Mouse (Mus musculus) heart, embryonic 14.5 days (tissue): Measurements from ENCODE around the gene Upb1. TPM values are rescaled to one million over a fixed set of nuclear protein-coding genes. Genes with fewer than 3 reads are reported as not detected.
A peak's percentile ranks its signal among the peaks of the same experiment; 100 is the strongest.
"Not testable (repeated sequence)": the region's sequence is repeated elsewhere in the genome, so short reads cannot be mapped to it uniquely, and the experiment has no call there.

Experiments used
- ATAC-seq: fragments of 200-750 bp; cut with Nextera tagmentation; 2 replicates; pipeline ENCODE4 v1.8.0; 2017; ENCODE audit warnings: low read depth, moderate TSS enrichment; ENCODE audit not compliant: insufficient number of reproducible peaks, insufficient read depth, low FRiP score
- H3K27ac ChIP-seq, 2 experiments: fragments of 200-500 bp in 1 of 2; fragments of 300-500 bp in 1 of 2; sonication (generic) in 1 of 2; replicated peaks in 1 of 2; 2 replicates each; pipeline ENCODE4 v1.5.1; 2012 to 2014; ENCODE audit warnings: low read depth in 2 of 2, low read length in 2 of 2, control low read depth in 1 of 2, mild to moderate bottlenecking in 1 of 2, mixed read lengths in 1 of 2; ENCODE audit not compliant: control insufficient read depth in 1 of 2, insufficient read depth in 1 of 2
- H3K27me3 ChIP-seq: fragments of 300-500 bp; sonication (generic); 2 replicates; pipeline ENCODE4 v1.6.1; 2014; ENCODE audit warnings: mild to moderate bottlenecking, low read length, control low read depth; ENCODE audit not compliant: control insufficient read depth, insufficient read depth
- H3K36me3 ChIP-seq: fragments of 300-500 bp; sonication (generic); 2 replicates; pipeline ENCODE4 v1.6.1; 2014; ENCODE audit warnings: mild to moderate bottlenecking, control low read depth, low read length, mixed read lengths; ENCODE audit not compliant: control insufficient read depth, insufficient read depth
- H3K4me1 ChIP-seq, 2 experiments: fragments of 200-500 bp in 1 of 2; fragments of 300-500 bp in 1 of 2; sonication (generic) in 1 of 2; 2 replicates each; pipeline ENCODE4 v1.6.1; 2012 to 2014; ENCODE audit warnings: low read length in 2 of 2, control low read depth in 1 of 2, mixed read lengths in 1 of 2; ENCODE audit not compliant: control insufficient read depth in 2 of 2, insufficient read depth in 2 of 2
- H3K4me2 ChIP-seq: fragments of 300-500 bp; sonication (generic); 2 replicates; pipeline ENCODE4 v1.6.1; 2014; ENCODE audit warnings: mild to moderate bottlenecking, low read length
- H3K4me3 ChIP-seq, 2 experiments: fragments of 200-500 bp in 1 of 2; fragments of 300-500 bp in 1 of 2; sonication (generic) in 1 of 2; 2 replicates each; pipeline ENCODE4 v1.5.1; 2012 to 2014; ENCODE audit warnings: low read length in 2 of 2, mild to moderate bottlenecking in 2 of 2, control low read depth in 1 of 2, low read depth in 1 of 2, moderate library complexity in 1 of 2; ENCODE audit not compliant: control insufficient read depth in 1 of 2, insufficient read depth in 1 of 2
- H3K9ac ChIP-seq: fragments of 300-500 bp; sonication (generic); 2 replicates; pipeline ENCODE4 v1.6.1; 2014; ENCODE audit warnings: mild to moderate bottlenecking, low read length
- H3K9me3 ChIP-seq: fragments of 300-500 bp; sonication (generic); 2 replicates; pipeline ENCODE4 v1.6.1; 2016; ENCODE audit warnings: low read length, control low read depth; ENCODE audit not compliant: control insufficient read depth
- WGBS: fragments of 180-500 bp; shearing (Covaris S2); extraction: QIAGEN DNeasy Blood & Tissue Kit; methylation state at CpG from one replicate; pipeline ENCODE4 v1.1.7; 2014; 5-methylcytosine and 5-hydroxymethylcytosine counted together
- polyA plus RNA-seq: library from polyadenylated mRNA; unstranded; fragments of >200 nt; fragmentation: Nextera tagmentation; extraction: Ambion mirVana; gene quantifications from 2 replicates; pipeline ENCODE4 v1.2.1, GENCODE M21; 2014

Gene Upb1
- polyA plus RNA-seq, 1 experiment from 2014 or later = 0.65 TPM

GRCm38 (mm10) chr10:75457852-75458251, 56.9 kb downstream of the Upb1 start:
- peak overlapping the region; percentile 39 to 47; a peak in 1 of 4 replicates for H3K27ac ChIP-seq
- peaks cover 2 to 6% of the 10 kb centered on the region in 2 experiments for H3K4me1 ChIP-seq
- no peak overlapping the region for H3K4me3 ChIP-seq
- WGBS = 59% methylated on average over 1 of the region's 1 CpGs
- no peak overlapping the region for H3K4me2 ChIP-seq
- H3K36me3 ChIP-seq = no peaks in the 10 kb centered on the region
- no peak overlapping the region for H3K9ac ChIP-seq
- ATAC-seq = no peak
- H3K9me3 ChIP-seq = no peaks in the 10 kb centered on the region
- no peaks in the 10 kb centered on the region for H3K27me3 ChIP-seq

GRCm38 (mm10) chr10:75458329-75458728, 57.4 kb downstream of the Upb1 start:
- Histone ChIP-seq H3K9me3 (no peaks in the 10 kb centered on the region), H3K36me3 (no peaks in the 10 kb centered on the region), H3K4me1 (peaks cover 2 to 6% of the 10 kb centered on the region in 2 experiments), H3K9ac (no peak overlapping the region), H3K4me2 (no peak overlapping the region), H3K4me3 (no peak overlapping the region), H3K27ac (0 out of 4 replicates have a peak overlapping the region, but pooled peaks of 1 of the 2 experiments have one; percentile 47), H3K27me3 (no peaks in the 10 kb centered on the region)
- WGBS = 83% methylated on average over 4 of the region's 4 CpGs
- no peak for ATAC-seq

DNA sequence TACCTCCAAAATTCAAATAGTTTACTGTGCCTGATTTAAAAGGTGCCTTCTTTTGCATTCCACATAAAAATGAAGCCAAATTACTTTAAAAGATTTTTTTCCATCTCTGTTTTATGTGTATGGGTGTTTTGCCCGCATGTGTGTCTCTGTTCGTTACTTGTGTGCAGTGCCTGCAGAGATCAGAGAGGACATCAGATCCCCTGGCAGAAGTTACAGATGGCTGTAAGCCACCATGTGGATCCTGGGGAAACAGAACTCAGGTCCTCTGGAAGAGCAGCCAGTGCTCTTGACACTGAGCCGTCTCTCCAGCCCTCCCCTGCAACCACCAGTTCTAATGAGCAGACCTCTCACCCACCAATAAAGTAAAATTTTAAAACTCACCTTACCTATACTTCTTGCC, 61.8 kb downstream of the Upb1 start:
- H3K4me2 ChIP-seq = no peak overlapping the region
- H3K9me3 ChIP-seq = no peaks in the 10 kb centered on the region
- no peak for ATAC-seq
- H3K9ac ChIP-seq = no peak overlapping the region
- H3K4me3 ChIP-seq = no peak overlapping the region
- 87% methylated on average over 3 of the region's 3 CpGs for WGBS
- H3K27ac ChIP-seq = no peak overlapping the region
- H3K4me1 ChIP-seq = peaks cover 8% of the 10 kb centered on the region in 2 experiments
- H3K27me3 ChIP-seq = no peaks in the 10 kb centered on the region
- H3K36me3 ChIP-seq = no peaks in the 10 kb centered on the region

DNA sequence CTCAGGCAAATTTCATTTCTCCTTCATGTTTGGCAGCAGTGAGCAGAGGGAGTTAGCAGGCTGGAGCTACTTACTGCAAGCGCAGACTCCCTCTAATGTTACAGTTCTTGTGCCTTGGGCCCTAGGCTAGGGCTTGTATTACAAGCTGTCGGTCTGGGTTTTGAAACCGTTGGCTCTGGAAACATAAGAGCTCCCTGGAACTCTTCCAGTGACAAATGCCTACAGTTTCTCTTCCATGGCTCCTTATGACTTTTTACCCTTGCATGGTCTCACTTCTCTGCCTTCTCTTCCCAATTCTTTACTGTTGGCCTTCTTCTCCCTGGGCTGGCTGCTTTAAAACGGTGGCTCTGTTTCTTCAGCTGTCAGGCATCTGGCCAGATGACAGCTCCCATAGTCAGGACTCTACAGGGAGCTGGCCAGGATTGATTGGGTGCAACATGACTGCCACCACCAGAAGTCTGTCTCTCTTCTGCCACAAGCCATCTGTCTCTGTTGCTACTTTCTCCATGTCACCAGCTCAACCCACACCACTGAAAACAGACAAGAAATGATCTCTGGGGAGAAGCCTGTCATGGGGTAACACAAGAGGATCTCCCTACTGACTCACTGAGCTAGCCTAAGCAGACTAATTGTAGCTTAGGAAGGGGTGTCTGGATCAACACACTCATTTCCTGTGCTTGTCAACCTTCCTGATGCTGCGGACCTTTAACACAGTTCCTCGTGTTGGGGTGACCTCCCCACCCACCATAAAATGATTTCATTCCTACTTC, 65.1 kb downstream of the Upb1 start:
- no peak overlapping the region for H3K4me2 ChIP-seq
- 27% methylated on average over 6 of the region's 6 CpGs for WGBS
- H3K4me3 ChIP-seq = no peak overlapping the region
- H3K27ac ChIP-seq = peak overlapping the region; percentile 61 to 72
- ATAC-seq = no peak
- no peak overlapping the region; the same call in 1 of the 2 replicates for H3K9ac ChIP-seq
- no peaks in the 10 kb centered on the region for H3K36me3 ChIP-seq
- peaks cover 8% of the 10 kb centered on the region in 2 experiments for H3K4me1 ChIP-seq
- no peaks in the 10 kb centered on the region for H3K9me3 ChIP-seq
- H3K27me3 ChIP-seq = no peaks in the 10 kb centered on the region

- Histone ChIP-seq H3K36me3 (no peaks in the 10 kb centered on the region), H3K27me3 (no peaks in the 10 kb centered on the region), H3K9ac (no peak overlapping the region), H3K4me3 (no peak overlapping the region), H3K4me2 (no peak overlapping the region), H3K27ac (no peak overlapping the region), H3K9me3 (no peaks in the 10 kb centered on the region), H3K4me1 (peaks cover 5 to 6% of the 10 kb centered on the region in 2 experiments; a peak in 2 of 4 replicates)
- 76% methylated on average over 8 of the region's 8 CpGs for whole genome bisulfite sequencing
- no peak for ATAC-seq
Measured at GRCm38 (mm10) chr10:75473411-75473810, 72.5 kb downstream of the Upb1 start.

DNA sequence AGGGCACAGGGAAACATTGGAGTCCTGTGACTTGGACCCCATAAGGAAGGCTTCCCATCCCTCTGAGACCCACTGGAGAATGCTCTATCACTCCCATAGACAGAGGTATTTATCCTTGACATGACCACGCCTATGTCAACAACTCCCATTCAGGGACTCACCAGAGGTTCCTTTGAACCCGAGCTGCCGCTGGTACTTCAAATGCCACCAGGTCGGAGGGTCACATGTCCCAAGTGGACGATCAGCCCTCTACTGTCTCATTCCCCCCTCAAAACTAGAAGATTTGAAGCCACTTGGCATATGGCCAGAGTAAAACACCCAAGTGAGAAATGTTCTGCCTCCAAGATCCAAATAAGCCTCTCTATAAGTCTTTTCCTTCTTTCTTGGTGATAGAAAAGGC, 73.7 kb downstream of the Upb1 start:
- no peak for ATAC-seq
- Histone ChIP-seq H3K36me3 (no peaks in the 10 kb centered on the region), H3K27ac (no peak overlapping the region), H3K27me3 (no peaks in the 10 kb centered on the region), H3K9ac (no peak overlapping the region), H3K4me2 (no peak overlapping the region), H3K9me3 (no peaks in the 10 kb centered on the region), H3K4me1 (peaks cover 5 to 6% of the 10 kb centered on the region in 2 experiments; a peak in 2 of 4 replicates), H3K4me3 (no peak overlapping the region)
- WGBS = 31% methylated on average over 5 of the region's 5 CpGs

- H3K4me2 ChIP-seq, H3K9me3 ChIP-seq, H3K36me3 ChIP-seq, ATAC-seq, H3K9ac ChIP-seq, H3K27ac ChIP-seq, H3K27me3 ChIP-seq, H3K4me1 ChIP-seq, H3K4me3 ChIP-seq: not testable (repeated sequence)
- WGBS = 19% methylated on average over 4 of the region's 6 CpGs
Measured at GRCm38 (mm10) chr10:75475139-75475850, 74.4 kb downstream of the Upb1 start.
